Mouse (Mus musculus): ENCODE measurements around the gene Spdye4c.

Spdye4c gene

GRCm38 (mm10) chr2:128590909-128591308, at the start of gene Spdye4c:
Spdye4c (plus strand) TSS chr2:128591209.
- DNase-seq (ENCODE audit: low spot score in 2 of 2), result no peak

GRCm38 (mm10) chr2:128543495-128543894, 47.5 kb upstream of the Spdye4c start:
- DNase-seq (ENCODE audit: low spot score in 2 of 2), result no peak

- DNase-seq (ENCODE audit: low spot score in 2 of 2), result no peak
These were observed 46.4 kb upstream of the Spdye4c start for GRCm38 (mm10) chr2:128544421-128545137.

- DNase-seq (ENCODE audit: low spot score in 2 of 2), result no peak
These were observed 45.6 kb upstream of the Spdye4c start for GRCm38 (mm10) chr2:128545447-128545846.

GRCm38 (mm10) chr2:128547079-128547478, 43.9 kb upstream of the Spdye4c start:
- no peak for DNase-seq (ENCODE audit: low spot score in 2 of 2)

- DNase-seq (ENCODE audit: low spot score in 2 of 2), result no peak
These were observed 42.7 kb upstream of the Spdye4c start for GRCm38 (mm10) chr2:128548262-128548661.

GRCm38 (mm10) chr2:128549561-128549960, 41.4 kb upstream of the Spdye4c start:
- no peak for DNase-seq (ENCODE audit: low spot score in 2 of 2)

- DNase-seq (ENCODE audit: low spot score in 2 of 2), result no peak
These were observed 41.0 kb upstream of the Spdye4c start for GRCm38 (mm10) chr2:128549963-128550362.

GRCm38 (mm10) chr2:128552080-128552791, 38.8 kb upstream of the Spdye4c start:
- no peak for DNase-seq (ENCODE audit: low spot score in 2 of 2)

- no peak for DNase-seq (ENCODE audit: low spot score in 2 of 2)
These were observed 38.0 kb upstream of the Spdye4c start for GRCm38 (mm10) chr2:128552798-128553720.

- no peak for DNase-seq (ENCODE audit: low spot score in 2 of 2)
These were observed 35.9 kb upstream of the Spdye4c start for GRCm38 (mm10) chr2:128555082-128555481.

GRCm38 (mm10) chr2:128564195-128564594, 26.8 kb upstream of the Spdye4c start:
- DNase-seq (ENCODE audit: low spot score in 2 of 2), result no peak

- DNase-seq (ENCODE audit: low spot score in 2 of 2), result no peak
These were observed 25.1 kb upstream of the Spdye4c start for GRCm38 (mm10) chr2:128565904-128566303.

GRCm38 (mm10) chr2:128566304-128567147, 24.5 kb upstream of the Spdye4c start:
- DNase-seq (ENCODE audit: low spot score in 2 of 2), result no peak

- no peak for DNase-seq (ENCODE audit: low spot score in 2 of 2)
These were observed 23.0 kb upstream of the Spdye4c start for GRCm38 (mm10) chr2:128568018-128568417.

GRCm38 (mm10) chr2:128568490-128568889, 22.5 kb upstream of the Spdye4c start:
- DNase-seq (ENCODE audit: low spot score in 2 of 2), result no peak

GRCm38 (mm10) chr2:128571001-128571400, 20.0 kb upstream of the Spdye4c start:
- no peak for DNase-seq (ENCODE audit: low spot score in 2 of 2)

GRCm38 (mm10) chr2:128572726-128573624, 18.0 kb upstream of the Spdye4c start:
- peak; percentile 51 to 82 for DNase-seq (ENCODE audit: low spot score in 2 of 2)

- no peak for DNase-seq (ENCODE audit: low spot score in 2 of 2)
These were observed 8.1 kb upstream of the Spdye4c start for GRCm38 (mm10) chr2:128582881-128583280.

- DNase-seq (ENCODE audit: low spot score in 2 of 2), result no peak
These were observed 1.3 kb downstream of the Spdye4c start for GRCm38 (mm10) chr2:128592301-128592700.
